Comparison of ENCODE assay signal across 15 mouse cellular contexts in genomic region chr7:19388699-19389413, GRCm38 (mm10). TPM values are rescaled to one million over a fixed set of nuclear protein-coding genes. Genes with fewer than 3 reads are reported as not detected.
DNase-seq lines count a peak whose midpoint lies in the region; ATAC-seq and TF ChIP-seq lines count a peak whose summit lies in the region.
"Had no signal": no experiment of that assay in that cellular context is flagged by ENCODE, and none has a peak within 500 bp of the region (broad histone marks: within the 10 kb centered on the region; RNA-seq: fewer than 3 reads in every experiment).

No protein-coding gene starts in this region.

- peaks cover 9% of the 10 kb centered on the region for H3K4me1 ChIP-seq in forebrain, embryonic 10.5 days
- peaks cover 3% of the 10 kb centered on the region; the same call in 1 of the 2 replicates for H3K4me1 ChIP-seq in forebrain, embryonic 16.5 days (replicated peaks; ENCODE audit: control insufficient read depth, insufficient read depth, low read length)
- H3K4me1 ChIP-seq in neural tube, embryonic 13.5 days (replicated peaks), result peaks cover 18% of the 10 kb centered on the region
- H3K4me1 ChIP-seq in midbrain, embryonic 11.5 days (ENCODE audit: control insufficient read depth, insufficient read depth, low read length), result peaks cover 12% of the 10 kb centered on the region
- no peaks in the 10 kb centered on the region for H3K4me1 ChIP-seq in kidney, embryonic 14.5 days (ENCODE audit: control insufficient read depth, insufficient read depth, low read length)
- no peaks in the 10 kb centered on the region for H3K4me1 ChIP-seq in stomach, postnatal 0 days (replicated peaks; ENCODE audit: control insufficient read depth, insufficient read depth)
- H3K4me1 ChIP-seq: heart, embryonic 10.5 days; stomach, embryonic 15.5 days had no signal

- H3K4me3 ChIP-seq in forebrain, embryonic 10.5 days, result no peak overlapping the region
- H3K4me3 ChIP-seq in forebrain, embryonic 16.5 days (replicated peaks; ENCODE audit: low read length), result no peak overlapping the region
- no peak overlapping the region for H3K4me3 ChIP-seq in neural tube, embryonic 13.5 days
- H3K4me3 ChIP-seq in midbrain, embryonic 11.5 days (ENCODE audit: low read depth, low read length), result no peak overlapping the region
- no peak overlapping the region for H3K4me3 ChIP-seq in kidney, embryonic 14.5 days (ENCODE audit: low read length)
- no peak overlapping the region for H3K4me3 ChIP-seq in stomach, postnatal 0 days (ENCODE audit: low read depth, low read length)
- H3K4me3 ChIP-seq: heart, embryonic 10.5 days; stomach, embryonic 15.5 days had no signal

- no peak for DNase-seq in forebrain, embryonic 10.5 days (ENCODE audit: extremely low spot score, low spot score)
- no peak for DNase-seq in neural tube, embryonic 10.5 days (ENCODE audit: extremely low spot score, low spot score)
- no peak for DNase-seq in midbrain, embryonic 11.5 days (ENCODE audit: low spot score, missing footprints)
- no peak for DNase-seq in thymus, postnatal 10 days (ENCODE audit: low spot score in 2 of 2)
- DNase-seq in stomach, postnatal 0 days (ENCODE audit: low spot score), result no peak
- DNase-seq: kidney, postnatal 10 days; lung, embryonic 14.5 days; right cerebral cortex, postnatal 14 days had no signal

- no peak for TF ChIP-seq CTCF in stomach, postnatal 0 days (IDR thresholded peaks at IDR 0.05; ENCODE audit: low read depth)

- 82% methylated on average over 10 of the region's 10 CpGs for WGBS in forebrain, embryonic 10.5 days
- 65% methylated on average over 10 of the region's 10 CpGs for WGBS in forebrain, embryonic 16.5 days
- 64% methylated on average over 9 of the region's 10 CpGs for WGBS in neural tube, embryonic 13.5 days
- 64% methylated on average over 10 of the region's 10 CpGs for WGBS in midbrain, embryonic 11.5 days
- 83% methylated on average over 10 of the region's 10 CpGs for WGBS in kidney, embryonic 14.5 days
- WGBS in stomach, postnatal 0 days, result 79% methylated on average over 9 of the region's 10 CpGs

- H3K9ac ChIP-seq in forebrain, embryonic 16.5 days (replicated peaks; ENCODE audit: low read depth, low read length), result no peak overlapping the region
- H3K9ac ChIP-seq in neural tube, embryonic 13.5 days, result peak overlapping the region; percentile 2; the same call in 1 of the 2 replicates
- H3K9ac ChIP-seq in midbrain, embryonic 11.5 days (ENCODE audit: low read length), result no peak overlapping the region; the same call in 1 of the 2 replicates
- H3K9ac ChIP-seq in kidney, embryonic 14.5 days (ENCODE audit: low read depth, low read length), result no peak overlapping the region
- no peak overlapping the region for H3K9ac ChIP-seq in stomach, postnatal 0 days (ENCODE audit: low read length)
- H3K9ac ChIP-seq: lung, embryonic 14.5 days; stomach, embryonic 15.5 days had no signal

- no peak for TF ChIP-seq EP300 in stomach, postnatal 0 days (optimal IDR thresholded peaks at IDR 0.05)

- ATAC-seq in forebrain, embryonic 16.5 days, result no peak
- ATAC-seq in neural tube, embryonic 13.5 days (ENCODE audit: low read depth), result no peak
- ATAC-seq in midbrain, embryonic 11.5 days (ENCODE audit: low FRiP score), result peak; percentile 73
- no peak for ATAC-seq in kidney, embryonic 14.5 days (ENCODE audit: low FRiP score, low TSS enrichment)
- ATAC-seq in stomach, postnatal 0 days (ENCODE audit: low FRiP score, low TSS enrichment), result no peak
- ATAC-seq: activated CD4-positive, CD25-positive, alpha-beta regulatory T cell, adult 4 months had no signal

- no peaks in the 10 kb centered on the region for H3K27me3 ChIP-seq in forebrain, embryonic 10.5 days (ENCODE audit: poor library complexity, severe bottlenecking)
- H3K27me3 ChIP-seq in forebrain, embryonic 16.5 days (replicated peaks; ENCODE audit: control insufficient read depth, insufficient read depth, low read length), result no peaks in the 10 kb centered on the region
- H3K27me3 ChIP-seq in neural tube, embryonic 13.5 days, result no peaks in the 10 kb centered on the region
- no peaks in the 10 kb centered on the region for H3K27me3 ChIP-seq in midbrain, embryonic 11.5 days (ENCODE audit: control insufficient read depth, insufficient read depth, low read length)
- no peaks in the 10 kb centered on the region for H3K27me3 ChIP-seq in kidney, embryonic 14.5 days (ENCODE audit: control insufficient read depth, insufficient read depth, low read length)
- H3K27me3 ChIP-seq in stomach, postnatal 0 days (ENCODE audit: control insufficient read depth, insufficient read depth, low read length), result no peaks in the 10 kb centered on the region
- H3K27me3 ChIP-seq: stomach, embryonic 15.5 days had no signal

- no peaks in the 10 kb centered on the region for H3K9me3 ChIP-seq in forebrain, embryonic 10.5 days
- H3K9me3 ChIP-seq in forebrain, embryonic 16.5 days (ENCODE audit: control insufficient read depth, low read length), result no peaks in the 10 kb centered on the region
- no peaks in the 10 kb centered on the region for H3K9me3 ChIP-seq in neural tube, embryonic 13.5 days
- H3K9me3 ChIP-seq in midbrain, embryonic 11.5 days (ENCODE audit: control insufficient read depth, low read length), result no peaks in the 10 kb centered on the region
- H3K9me3 ChIP-seq in kidney, embryonic 14.5 days (ENCODE audit: control insufficient read depth, low read length), result no peaks in the 10 kb centered on the region
- no peaks in the 10 kb centered on the region for H3K9me3 ChIP-seq in stomach, postnatal 0 days (ENCODE audit: control insufficient read depth, low read length)
- H3K9me3 ChIP-seq: G1E; heart, embryonic 10.5 days; stomach, embryonic 15.5 days had no signal

- H3K27ac ChIP-seq in forebrain, embryonic 10.5 days, result peak overlapping the region; percentile 56; the same call in 1 of the 2 replicates
- H3K27ac ChIP-seq in forebrain, embryonic 16.5 days (ENCODE audit: low read length), result no peak overlapping the region
- H3K27ac ChIP-seq in neural tube, embryonic 13.5 days (replicated peaks), result peak overlapping the region; percentile 61
- peak overlapping the region; percentile 57 for H3K27ac ChIP-seq in midbrain, embryonic 11.5 days (ENCODE audit: low read depth, low read length)
- no peak overlapping the region for H3K27ac ChIP-seq in kidney, embryonic 14.5 days (ENCODE audit: low read depth, low read length)
- no peak overlapping the region for H3K27ac ChIP-seq in stomach, postnatal 0 days (replicated peaks)
- H3K27ac ChIP-seq: heart, embryonic 10.5 days; stomach, embryonic 15.5 days had no signal

- peaks cover 100% of the 10 kb centered on the region for H3K36me3 ChIP-seq in forebrain, embryonic 10.5 days (replicated peaks)
- peaks cover 56% of the 10 kb centered on the region for H3K36me3 ChIP-seq in forebrain, embryonic 16.5 days (ENCODE audit: control insufficient read depth, insufficient read depth)
- H3K36me3 ChIP-seq in neural tube, embryonic 13.5 days, result peaks cover 99% of the 10 kb centered on the region
- peaks cover 46% of the 10 kb centered on the region for H3K36me3 ChIP-seq in midbrain, embryonic 11.5 days (ENCODE audit: control insufficient read depth, insufficient read depth, low read length)
- H3K36me3 ChIP-seq in kidney, embryonic 14.5 days (ENCODE audit: control insufficient read depth, insufficient read depth, low read length), result peaks cover 96% of the 10 kb centered on the region
- peaks cover 38% of the 10 kb centered on the region for H3K36me3 ChIP-seq in stomach, postnatal 0 days (ENCODE audit: control insufficient read depth, insufficient read depth, low read length)

- no peak overlapping the region for H3K4me2 ChIP-seq in forebrain, embryonic 16.5 days (ENCODE audit: low read length)
- H3K4me2 ChIP-seq in neural tube, embryonic 13.5 days, result no peak overlapping the region
- H3K4me2 ChIP-seq in midbrain, embryonic 11.5 days, result no peak overlapping the region
- no peak overlapping the region for H3K4me2 ChIP-seq in kidney, embryonic 14.5 days (replicated peaks; ENCODE audit: low read depth, low read length)
- no peak overlapping the region for H3K4me2 ChIP-seq in stomach, postnatal 0 days (replicated peaks; ENCODE audit: low read depth)
- H3K4me2 ChIP-seq: lung, embryonic 14.5 days; stomach, embryonic 15.5 days had no signal

RNA-seq across cellular contexts. Expression of gene Ercc2, which starts 7.0 kb away (rescaled TPM):
- polyA plus RNA-seq in forebrain, embryonic 10.5 days (2016; fragmentation: Nextera tagmentation; extraction: Ambion mirVana), result 26.9 and 28.7 TPM in 2 replicates
- polyA plus RNA-seq in forebrain, embryonic 16.5 days (2015; fragmentation: Nextera tagmentation; extraction: Ambion mirVana), result 25.3 and 28.5 TPM in 2 replicates
- 18.6 and 20.5 TPM in 2 replicates for polyA plus RNA-seq in neural tube, embryonic 13.5 days (2015; fragmentation: Nextera tagmentation; extraction: Ambion mirVana)
- polyA plus RNA-seq in midbrain, embryonic 11.5 days (2014; fragmentation: Nextera tagmentation; extraction: Ambion mirVana), result 10.3 and 10.9 TPM in 2 replicates
- 11.9 and 12.6 TPM in 2 replicates for polyA plus RNA-seq in kidney, embryonic 14.5 days (2014; fragmentation: Nextera tagmentation; extraction: Ambion mirVana)
- polyA plus RNA-seq in stomach, postnatal 0 days (2015; fragmentation: Nextera tagmentation; extraction: Ambion mirVana), result 6.0 and 6.4 TPM in 2 replicates

RNA-seq across cellular contexts. Expression of gene Klc3, which starts 15.0 kb away (rescaled TPM):
- polyA plus RNA-seq in forebrain, embryonic 10.5 days (2016; fragmentation: Nextera tagmentation; extraction: Ambion mirVana), result 3.6 and 4.8 TPM in 2 replicates
- 2.2 and 2.5 TPM in 2 replicates for polyA plus RNA-seq in forebrain, embryonic 16.5 days (2015; fragmentation: Nextera tagmentation; extraction: Ambion mirVana)
- 4.0 and 5.3 TPM in 2 replicates for polyA plus RNA-seq in neural tube, embryonic 13.5 days (2015; fragmentation: Nextera tagmentation; extraction: Ambion mirVana)
- 0.37 and 1.4 TPM in 2 replicates for polyA plus RNA-seq in midbrain, embryonic 11.5 days (2014; fragmentation: Nextera tagmentation; extraction: Ambion mirVana)
- polyA plus RNA-seq in kidney, embryonic 14.5 days (2014; fragmentation: Nextera tagmentation; extraction: Ambion mirVana), result 5.7 and 6.7 TPM in 2 replicates
- polyA plus RNA-seq in stomach, postnatal 0 days (2015; fragmentation: Nextera tagmentation; extraction: Ambion mirVana), result 24.3 and 26.5 TPM in 2 replicates

RNA-seq across cellular contexts. Expression of gene Ckm, which starts 15.7 kb away (rescaled TPM):
- not detected in 2 replicates for polyA plus RNA-seq in forebrain, embryonic 10.5 days (2016; fragmentation: Nextera tagmentation; extraction: Ambion mirVana)
- 0.22 and 0.66 TPM in 2 replicates for polyA plus RNA-seq in forebrain, embryonic 16.5 days (2015; fragmentation: Nextera tagmentation; extraction: Ambion mirVana)
- 1.1 and 1.3 TPM in 2 replicates for polyA plus RNA-seq in neural tube, embryonic 13.5 days (2015; fragmentation: Nextera tagmentation; extraction: Ambion mirVana)
- polyA plus RNA-seq in midbrain, embryonic 11.5 days (2014; fragmentation: Nextera tagmentation; extraction: Ambion mirVana), result not detected in 2 replicates
- 0.20 and 0.69 TPM in 2 replicates for polyA plus RNA-seq in kidney, embryonic 14.5 days (2014; fragmentation: Nextera tagmentation; extraction: Ambion mirVana)
- polyA plus RNA-seq in stomach, postnatal 0 days (2015; fragmentation: Nextera tagmentation; extraction: Ambion mirVana), result 42.1 and 43.6 TPM in 2 replicates
- polyA plus RNA-seq: G1E had no signal

RNA-seq across cellular contexts. Expression of gene Ppp1r13l, which starts 29.3 kb away (rescaled TPM):
- polyA plus RNA-seq in forebrain, embryonic 10.5 days (2016; fragmentation: Nextera tagmentation; extraction: Ambion mirVana), result 5.4 and 6.3 TPM in 2 replicates
- polyA plus RNA-seq in forebrain, embryonic 16.5 days (2015; fragmentation: Nextera tagmentation; extraction: Ambion mirVana), result 3.0 and 3.6 TPM in 2 replicates
- polyA plus RNA-seq in neural tube, embryonic 13.5 days (2015; fragmentation: Nextera tagmentation; extraction: Ambion mirVana), result 1.2 and 3.4 TPM in 2 replicates
- polyA plus RNA-seq in midbrain, embryonic 11.5 days (2014; fragmentation: Nextera tagmentation; extraction: Ambion mirVana), result 3.0 and 3.2 TPM in 2 replicates
- 5.4 and 7.8 TPM in 2 replicates for polyA plus RNA-seq in kidney, embryonic 14.5 days (2014; fragmentation: Nextera tagmentation; extraction: Ambion mirVana)
- 10.3 and 12.2 TPM in 2 replicates for polyA plus RNA-seq in stomach, postnatal 0 days (2015; fragmentation: Nextera tagmentation; extraction: Ambion mirVana)

RNA-seq across cellular contexts. Expression of gene Cd3eap, which starts 29.6 kb away (rescaled TPM):
- 30.9 and 32.2 TPM in 2 replicates for polyA plus RNA-seq in forebrain, embryonic 10.5 days (2016; fragmentation: Nextera tagmentation; extraction: Ambion mirVana)
- 23.1 and 26.4 TPM in 2 replicates for polyA plus RNA-seq in forebrain, embryonic 16.5 days (2015; fragmentation: Nextera tagmentation; extraction: Ambion mirVana)
- polyA plus RNA-seq in neural tube, embryonic 13.5 days (2015; fragmentation: Nextera tagmentation; extraction: Ambion mirVana), result 19.8 and 21.1 TPM in 2 replicates
- 15.1 and 15.4 TPM in 2 replicates for polyA plus RNA-seq in midbrain, embryonic 11.5 days (2014; fragmentation: Nextera tagmentation; extraction: Ambion mirVana)
- 21.9 and 26.8 TPM in 2 replicates for polyA plus RNA-seq in kidney, embryonic 14.5 days (2014; fragmentation: Nextera tagmentation; extraction: Ambion mirVana)
- 13.4 and 13.6 TPM in 2 replicates for polyA plus RNA-seq in stomach, postnatal 0 days (2015; fragmentation: Nextera tagmentation; extraction: Ambion mirVana)

Comparison
In these comparisons a context has a peak if more than half of its experiments do, and no peak if none do; other contexts are left out.
1. H3K27ac ChIP-seq: peak in forebrain, embryonic 10.5 days (single experiment), neural tube, embryonic 13.5 days (single experiment) and midbrain, embryonic 11.5 days (single experiment); none in forebrain, embryonic 16.5 days (single experiment), kidney, embryonic 14.5 days (single experiment) and stomach, postnatal 0 days (single experiment).
2. RNA of gene Ckm, which starts 15.7 kb away (polyA plus RNA-seq): 42.1 to 43.6 TPM in stomach, postnatal 0 days; 1.1 to 1.3 TPM in neural tube, embryonic 13.5 days, 0.20 to 0.69 TPM in kidney, embryonic 14.5 days, 0.22 to 0.66 TPM in forebrain, embryonic 16.5 days, not detected in forebrain, embryonic 10.5 days and not detected in midbrain, embryonic 11.5 days; every median in the first group is over 10 times any median in the second.